ENCODE assay signal across 7 mouse cellular contexts in the genomic region with DNA sequence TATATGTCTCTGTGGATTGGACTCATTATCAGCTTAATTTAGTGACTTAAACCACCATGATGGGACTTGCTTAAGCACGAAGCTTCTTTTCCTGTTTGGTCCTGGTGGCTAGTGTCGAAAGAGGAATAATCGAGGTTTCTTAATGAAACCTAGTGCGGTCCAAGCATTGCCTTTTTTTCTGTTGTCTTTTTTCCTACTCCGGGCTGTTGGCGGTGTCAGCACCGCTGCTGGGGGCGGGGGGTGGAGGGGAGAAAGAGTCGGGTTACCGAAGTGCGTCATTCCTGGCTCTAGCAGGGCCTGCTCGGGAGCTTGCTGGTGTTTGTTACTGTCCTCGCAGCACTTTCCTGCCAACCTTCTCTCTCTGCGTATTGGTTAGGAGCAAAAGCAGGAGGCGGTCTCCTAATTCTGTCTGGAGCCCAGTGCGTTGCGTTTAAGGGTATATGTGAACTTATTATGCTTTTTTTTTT. TPM values are rescaled to one million over a fixed set of nuclear protein-coding genes. Genes with fewer than 3 reads are reported as not detected.
DNase-seq lines count a peak whose midpoint lies in the region; ATAC-seq and TF ChIP-seq lines count a peak whose summit lies in the region.

No protein-coding gene starts in this region.

- no peaks in the 10 kb centered on the region for H3K36me3 ChIP-seq in embryonic facial prominence, embryonic 12.5 days
- H3K36me3 ChIP-seq in limb, embryonic 12.5 days: no peaks in the 10 kb centered on the region
- H3K36me3 ChIP-seq in midbrain, embryonic 14.5 days (ENCODE audit: control insufficient read depth, insufficient read depth, low read length): no peaks in the 10 kb centered on the region
- H3K36me3 ChIP-seq in spleen, adult 2 months (ENCODE audit: control insufficient read depth, insufficient read depth, low read length): no peaks in the 10 kb centered on the region

- no peak for TF ChIP-seq CTCF in spleen, adult 2 months (IDR thresholded peaks at IDR 0.05; ENCODE audit: extremely low read depth, insufficient read depth, insufficient read length, insufficient replicate concordance)

- no peak for TF ChIP-seq POLR2A in spleen, adult 2 months (IDR thresholded peaks at IDR 0.05; ENCODE audit: low read depth, low read length)

- no peaks in the 10 kb centered on the region for H3K9me3 ChIP-seq in embryonic facial prominence, embryonic 12.5 days
- H3K9me3 ChIP-seq in limb, embryonic 12.5 days: no peaks in the 10 kb centered on the region
- no peaks in the 10 kb centered on the region for H3K9me3 ChIP-seq in midbrain, embryonic 14.5 days (ENCODE audit: control insufficient read depth, low read length)

- 14% methylated on average over 17 of the region's 17 CpGs for WGBS in embryonic facial prominence, embryonic 12.5 days
- 10% methylated on average over 16 of the region's 17 CpGs for WGBS in limb, embryonic 12.5 days
- WGBS in midbrain, embryonic 14.5 days: 19% methylated on average over 17 of the region's 17 CpGs
- WGBS in spleen, adult 2 months: 22% methylated on average over 17 of the region's 17 CpGs

- H3K27me3 ChIP-seq in embryonic facial prominence, embryonic 12.5 days: no peaks in the 10 kb centered on the region
- H3K27me3 ChIP-seq in limb, embryonic 12.5 days: no peaks in the 10 kb centered on the region
- H3K27me3 ChIP-seq in midbrain, embryonic 14.5 days (ENCODE audit: control insufficient read depth, insufficient read depth, low read length): no peaks in the 10 kb centered on the region
- no peaks in the 10 kb centered on the region for H3K27me3 ChIP-seq in spleen, adult 2 months (ENCODE audit: control insufficient read depth, insufficient read depth, low read length)

- H3K9ac ChIP-seq in embryonic facial prominence, embryonic 12.5 days: peak overlapping the region; percentile 40
- peak overlapping the region; percentile 62 for H3K9ac ChIP-seq in limb, embryonic 12.5 days (replicated peaks)
- peak overlapping the region; percentile 47; the same call in 1 of the 2 replicates for H3K9ac ChIP-seq in midbrain, embryonic 14.5 days (replicated peaks; ENCODE audit: low read length)

- H3K27ac ChIP-seq in embryonic facial prominence, embryonic 12.5 days: peak overlapping the region; percentile 99
- peak overlapping the region; percentile 100 for H3K27ac ChIP-seq in limb, embryonic 12.5 days
- peak overlapping the region; percentile 82 for H3K27ac ChIP-seq in midbrain, embryonic 14.5 days (replicated peaks; ENCODE audit: low read depth, low read length)
- peak overlapping the region; percentile 88 for H3K27ac ChIP-seq in spleen, adult 2 months (ENCODE audit: insufficient read depth, low read length)

- H3K4me3 ChIP-seq in embryonic facial prominence, embryonic 12.5 days: peak overlapping the region; percentile 58
- peak overlapping the region; percentile 57 for H3K4me3 ChIP-seq in limb, embryonic 12.5 days (replicated peaks)
- peak overlapping the region; percentile 59 for H3K4me3 ChIP-seq in midbrain, embryonic 14.5 days (replicated peaks; ENCODE audit: low read depth, low read length)
- H3K4me3 ChIP-seq in spleen, adult 2 months (ENCODE audit: extremely low read depth, insufficient read depth, insufficient read length): peak overlapping the region; percentile 65

- peak overlapping the region; percentile 48 for H3K4me2 ChIP-seq in embryonic facial prominence, embryonic 12.5 days (replicated peaks)
- H3K4me2 ChIP-seq in limb, embryonic 12.5 days: peak overlapping the region; percentile 59
- peak overlapping the region; percentile 56 for H3K4me2 ChIP-seq in midbrain, embryonic 14.5 days (ENCODE audit: low read length)

- peak; percentile 73 for ATAC-seq in embryonic facial prominence, embryonic 12.5 days (ENCODE audit: insufficient number of reproducible peaks, insufficient read depth, low FRiP score, low TSS enrichment)
- peak; percentile 58 for ATAC-seq in granulocyte monocyte progenitor cell, adult 5-6 weeks (replicated peaks; ENCODE audit: poor library complexity, severe bottlenecking)
- peak; percentile 64 for ATAC-seq in limb, embryonic 12.5 days (ENCODE audit: insufficient number of reproducible peaks, insufficient read depth, low FRiP score, low TSS enrichment, low read depth)
- ATAC-seq in midbrain, embryonic 14.5 days (ENCODE audit: low FRiP score, low TSS enrichment): peak; percentile 25

- DNase-seq in adrenal gland, postnatal 14 days: peak; percentile 92
- DNase-seq in kidney, adult 11 months: peak; percentile 86
- peak; percentile 78 for DNase-seq in midbrain, embryonic 14.5 days
- peak; percentile 48 to 49 for DNase-seq in spleen, adult 2 months (ENCODE audit: low read depth in 1 of 2, low spot score in 2 of 2)

- no peaks in the 10 kb centered on the region for H3K4me1 ChIP-seq in embryonic facial prominence, embryonic 12.5 days
- H3K4me1 ChIP-seq in limb, embryonic 12.5 days (replicated peaks): 0 out of 2 replicates have a peak, but pooled peaks cover 3% of the 10 kb centered on the region
- no peaks in the 10 kb centered on the region for H3K4me1 ChIP-seq in midbrain, embryonic 14.5 days (ENCODE audit: control insufficient read depth, insufficient read depth, low read length)
- H3K4me1 ChIP-seq in spleen, adult 2 months (ENCODE audit: control insufficient read depth, insufficient read depth, insufficient read length): no peaks in the 10 kb centered on the region; the same call in 1 of the 2 replicates

RNA-seq across cellular contexts. Expression of gene Stag2, which starts 2.8 kb away (rescaled TPM):
- 79.0 and 86.5 TPM in 2 replicates for total RNA-seq in adrenal gland, postnatal 14 days (2021)
- polyA plus RNA-seq in embryonic facial prominence, embryonic 12.5 days (2016; fragmentation: Nextera tagmentation; extraction: Ambion mirVana): 46.6 and 54.1 TPM in 2 replicates
- 91.2 and 93.1 TPM in 2 replicates for total RNA-seq in granulocyte monocyte progenitor cell, adult 5-6 weeks (2014; fragmentation: Nextera tagmentation)
- 465 and 541 TPM in 2 replicates for total RNA-seq in granulocyte monocyte progenitor cell, adult 5-6 weeks (2017)
- polyA plus RNA-seq in limb, embryonic 12.5 days (2016; fragmentation: Nextera tagmentation; extraction: Ambion mirVana): 57.9 and 58.9 TPM in 2 replicates
- 27.2 and 34.7 TPM in 2 replicates for polyA plus RNA-seq in midbrain, embryonic 14.5 days (2014; fragmentation: Nextera tagmentation; extraction: Ambion mirVana)
- polyA plus RNA-seq in spleen, adult 2 months (2012; rRNA removed): 4.9 and 5.2 TPM in 2 replicates

Comparison
In these comparisons a context has a peak if more than half of its experiments do, and no peak if none do; other contexts are left out.
1. Peak in every context shown above with its lines: DNase-seq, ATAC-seq, H3K4me3 ChIP-seq and H3K27ac ChIP-seq.